Mouse (Mus musculus): Measurements from ENCODE around the gene Snx27.

DNA sequence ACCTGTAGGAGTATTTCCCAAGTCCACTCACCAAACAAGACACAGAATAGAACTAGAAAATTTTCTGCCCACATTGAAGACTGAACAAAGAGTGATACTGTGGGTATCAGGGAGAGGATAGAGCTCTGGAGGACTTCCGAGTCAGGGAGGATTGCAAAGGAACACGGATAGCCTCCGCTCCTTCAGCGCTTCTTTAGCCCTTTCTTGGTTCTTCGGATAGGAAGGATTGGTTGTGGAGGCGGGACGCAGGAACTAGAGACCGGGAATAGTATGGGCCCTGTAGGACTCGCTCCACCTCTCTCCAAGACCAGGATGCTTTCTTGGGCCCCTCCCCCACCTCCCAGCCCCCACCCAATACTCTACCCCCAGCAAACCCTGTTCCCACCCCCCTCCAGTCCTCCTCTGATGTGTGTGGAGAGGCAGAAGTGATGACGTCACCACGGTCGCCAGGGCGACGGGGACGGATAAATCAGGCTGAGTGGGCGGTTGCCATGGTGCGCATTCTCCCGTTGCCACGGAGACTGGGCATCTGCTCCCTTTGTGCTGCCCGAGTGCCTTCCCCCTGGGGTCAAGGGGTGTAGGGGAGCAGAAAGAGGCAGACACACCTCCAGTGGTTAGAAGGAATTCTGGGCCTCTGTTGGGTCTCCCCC is 98.6 kb downstream of the Snx27 start:
- no peak for TF ChIP-seq GATA1 (IDR thresholded peaks at IDR 0.05; ENCODE audit: low read length)
- no peak for TF ChIP-seq TAL1 (IDR thresholded peaks at IDR 0.05; ENCODE audit: low read length)
